Mouse (Mus musculus) heart, adult 10 weeks (tissue): Measurements from ENCODE around the gene 2310061N02Rik. TPM values are rescaled to one million over a fixed set of nuclear protein-coding genes. Genes with fewer than 3 reads are reported as not detected.

Experiments
- polyA plus RNA-seq: library from polyadenylated mRNA; stranded (reverse); fragments of 350-450 nt; fragmentation: Illumina TruSeq; extraction: RNeasy Lipid Tissue Mini Kit (QIAGEN cat#74804); gene quantifications from one replicate; pipeline ENCODE4 v1.2.3, GENCODE M21; 2014; ENCODE audit warnings: low read depth, low replicate concordance

The 2310061N02Rik gene
- not detected for polyA plus RNA-seq

GRCm38 (mm10) chr16:88707496-88708012 is at the start of gene 2310061N02Rik:
Gene 2310061N02Rik (minus strand): TSS chr16:88707962.

GRCm38 (mm10) chr16:88751535-88751934 is 43.8 kb upstream of the 2310061N02Rik start, which contains the start of gene Krtap13:
Gene Krtap13 (minus strand): TSS chr16:88751635.

GRCm38 (mm10) chr16:88728812-88729275 is 21.1 kb upstream of the 2310061N02Rik start, which contains the start of gene Krtap13-1:
Gene Krtap13-1 (plus strand): TSS chr16:88728862.

GRCm38 (mm10) chr16:88671571-88671970 is 36.2 kb downstream of the 2310061N02Rik start, which contains the start of gene Krtap27-1:
Gene Krtap27-1 (minus strand): TSS chr16:88671671.

Other genes starting within 250 kb of the 2310061N02Rik start
- gene Cldn17, start 201.0 kb downstream of the 2310061N02Rik start, polyA plus RNA-seq: not detected
- gene Cldn8, start 144.8 kb downstream of the 2310061N02Rik start, polyA plus RNA-seq: not detected
- gene Krtap24-1, start 95.7 kb downstream of the 2310061N02Rik start, polyA plus RNA-seq: not detected
- not detected for gene 2310079G19Rik, start 80.3 kb downstream of the 2310061N02Rik start, polyA plus RNA-seq
- gene Krtap26-1, start 60.2 kb downstream of the 2310061N02Rik start, polyA plus RNA-seq: not detected
- gene Krtap27-1, start 36.3 kb downstream of the 2310061N02Rik start, polyA plus RNA-seq: not detected
- not detected for gene Krtap13-1, start 20.9 kb upstream of the 2310061N02Rik start, polyA plus RNA-seq
- not detected for gene Krtap13, start 43.7 kb upstream of the 2310061N02Rik start, polyA plus RNA-seq
- not detected for gene 2310034C09Rik, start 50.9 kb upstream of the 2310061N02Rik start, polyA plus RNA-seq
- gene 2310057N15Rik, start 66.2 kb upstream of the 2310061N02Rik start, polyA plus RNA-seq: not detected
- not detected for gene Gm5965, start 69.9 kb upstream of the 2310061N02Rik start, polyA plus RNA-seq
- not detected for gene Gm20741, start 104.3 kb upstream of the 2310061N02Rik start, polyA plus RNA-seq
- gene Krtap15, start 112.3 kb upstream of the 2310061N02Rik start, polyA plus RNA-seq: not detected
- gene Krtap14, start 118.2 kb upstream of the 2310061N02Rik start, polyA plus RNA-seq: not detected
- gene Krtap19-1, start 161.4 kb upstream of the 2310061N02Rik start, polyA plus RNA-seq: not detected
- gene Krtap19-2, start 166.3 kb upstream of the 2310061N02Rik start, polyA plus RNA-seq: not detected
- not detected for gene Krtap19-3, start 170.1 kb upstream of the 2310061N02Rik start, polyA plus RNA-seq
- not detected for gene Krtap19-4, start 177.1 kb upstream of the 2310061N02Rik start, polyA plus RNA-seq
- gene Krtap19-5, start 188.5 kb upstream of the 2310061N02Rik start, polyA plus RNA-seq: not detected
- gene Krtap19-9b, start 224.3 kb upstream of the 2310061N02Rik start, polyA plus RNA-seq: not detected